Mouse (Mus musculus) lung, postnatal 0 days (tissue): Measurements from ENCODE around the gene Asb18. TPM values are rescaled to one million over a fixed set of nuclear protein-coding genes. Genes with fewer than 3 reads are reported as not detected.

Experiments
- ATAC-seq: fragments of 200-750 bp; cut with Nextera tagmentation; 2 replicates; pipeline ENCODE4 v1.8.0; 2017; ENCODE audit warnings: moderate library complexity
- DNase-seq: peaks from one replicate; pipeline ENCODE4 v3.0.0-alpha.2; 2016; ENCODE audit warnings: low spot score
- H3K27ac ChIP-seq: fragments of 300-500 bp; sonication (generic); 2 replicates; pipeline ENCODE4 v1.5.1; 2014; ENCODE audit warnings: antibody characterized with exemption, mild to moderate bottlenecking, low read length, mixed read lengths
- H3K27me3 ChIP-seq: fragments of 300-500 bp; sonication (generic); replicated peaks from 2 replicates; pipeline ENCODE4 v1.6.1; 2014; ENCODE audit warnings: low read length, mixed read lengths; ENCODE audit not compliant: insufficient read depth
- H3K36me3 ChIP-seq: fragments of 300-500 bp; sonication (generic); 2 replicates; pipeline ENCODE4 v1.6.1; 2014; ENCODE audit warnings: low read length, mixed read lengths; ENCODE audit not compliant: insufficient read depth
- H3K4me1 ChIP-seq: fragments of 300-500 bp; sonication (generic); 2 replicates; pipeline ENCODE4 v1.6.1; 2014; ENCODE audit warnings: antibody characterized with exemption, low read depth, low read length, mixed read lengths; ENCODE audit not compliant: insufficient read depth
- H3K4me2 ChIP-seq: fragments of 300-500 bp; sonication (generic); replicated peaks from 2 replicates; pipeline ENCODE4 v1.6.1; 2014; ENCODE audit warnings: low read depth, mild to moderate bottlenecking, low read length, moderate library complexity, mixed read lengths
- H3K4me3 ChIP-seq: fragments of 300-500 bp; sonication (generic); 2 replicates; pipeline ENCODE4 v1.5.1; 2014; ENCODE audit warnings: low read depth, low read length
- H3K9ac ChIP-seq: fragments of 300-500 bp; sonication (generic); replicated peaks from 2 replicates; pipeline ENCODE4 v1.6.1; 2014; ENCODE audit warnings: low read depth, mild to moderate bottlenecking
- H3K9me3 ChIP-seq: fragments of 300-500 bp; sonication (generic); 2 replicates; pipeline ENCODE4 v1.6.1; 2016; ENCODE audit warnings: low read length, mixed read lengths
- CTCF ChIP-seq: IDR thresholded peaks from 2 replicates; pipeline ENCODE4 v1.5.1; 2016; ENCODE audit warnings: antibody characterized with exemption, mild to moderate bottlenecking
- EP300 ChIP-seq: IDR thresholded peaks from 2 replicates; pipeline ENCODE4 v1.6.1; 2016; ENCODE audit warnings: antibody characterized with exemption, mild to moderate bottlenecking, control low read depth
- WGBS: fragments of 180-500 bp; shearing (Covaris S2); extraction: QIAGEN DNeasy Blood & Tissue Kit; methylation state at CpG from one replicate; pipeline ENCODE4 v1.1.7; 2014; 5-methylcytosine and 5-hydroxymethylcytosine counted together
- polyA plus RNA-seq: library from polyadenylated mRNA; unstranded; fragments of >200 nt; fragmentation: Nextera tagmentation; extraction: Ambion mirVana; gene quantifications from 2 replicates; pipeline ENCODE4 v1.2.1, GENCODE M21; 2015

The Asb18 gene
- polyA plus RNA-seq, 1 experiment from 2014 or later: not detected

- 2% methylated on average over 16 of the region's 16 CpGs for WGBS
- Histone ChIP-seq H3K27me3 (peaks cover 42% of the 10 kb centered on the region), H3K36me3 (no peaks in the 10 kb centered on the region), H3K9me3 (no peaks in the 10 kb centered on the region), H3K9ac (no peak overlapping the region), H3K4me3 (no peak overlapping the region), H3K4me1 (no peaks in the 10 kb centered on the region; the same call in 1 of the 2 replicates), H3K27ac (no peak overlapping the region), H3K4me2 (no peak overlapping the region)
- TF ChIP-seq CTCF (peak; percentile 90), EP300 (no peak)
- DNase-seq: peak; percentile 80
- ATAC-seq: peak; percentile 62
These were observed 71.3 kb downstream of the Asb18 start for GRCm38 (mm10) chr1:89943202-89943601.

- WGBS: 9% methylated on average over 15 of the region's 15 CpGs
These were observed 72.0 kb downstream of the Asb18 start for GRCm38 (mm10) chr1:89942395-89942976.

GRCm38 (mm10) chr1:89941701-89942381 lies 72.6 kb downstream of the Asb18 start:
- Histone ChIP-seq H3K9ac (no peak overlapping the region), H3K4me2 (0 out of 2 replicates have a peak overlapping the region, but pooled peaks have one; percentile 25), H3K27me3 (peaks cover 54% of the 10 kb centered on the region), H3K27ac (no peak overlapping the region), H3K4me1 (no peaks in the 10 kb centered on the region; the same call in 1 of the 2 replicates), H3K9me3 (no peaks in the 10 kb centered on the region), H3K36me3 (no peaks in the 10 kb centered on the region), H3K4me3 (no peak overlapping the region; the same call in 1 of the 2 replicates)
- WGBS: 2% methylated on average over 39 of the region's 40 CpGs
- ATAC-seq (no peak), DNase-seq (no peak)
- TF ChIP-seq EP300 (no peak), CTCF (no peak)

More at GRCm38 (mm10) chr1:89942395-89942976, 72.0 kb downstream of the Asb18 start:
- H3K4me1 ChIP-seq: no peaks in the 10 kb centered on the region; the same call in 1 of the 2 replicates
- H3K36me3 ChIP-seq: no peaks in the 10 kb centered on the region
- H3K27ac ChIP-seq: no peak overlapping the region
- H3K27me3 ChIP-seq: peaks cover 48% of the 10 kb centered on the region
- ATAC-seq (no peak), DNase-seq (no peak)
- TF ChIP-seq EP300 (no peak), CTCF (no peak)
- no peak overlapping the region for H3K9ac ChIP-seq
- H3K9me3 ChIP-seq: no peaks in the 10 kb centered on the region
- no peak overlapping the region for H3K4me3 ChIP-seq
- 0 out of 2 replicates have a peak overlapping the region, but pooled peaks have one; percentile 25 for H3K4me2 ChIP-seq

GRCm38 (mm10) chr1:89940961-89941524 lies 73.4 kb downstream of the Asb18 start:
- H3K4me1 ChIP-seq: no peaks in the 10 kb centered on the region; the same call in 1 of the 2 replicates
- no peak for ATAC-seq
- peaks cover 62% of the 10 kb centered on the region for H3K27me3 ChIP-seq

GRCm38 (mm10) chr1:89939981-89940726 lies 74.3 kb downstream of the Asb18 start:
- Histone ChIP-seq H3K27ac (no peak overlapping the region), H3K9ac (no peak overlapping the region), H3K4me3 (no peak overlapping the region), H3K4me2 (no peak overlapping the region), H3K9me3 (no peaks in the 10 kb centered on the region), H3K36me3 (no peaks in the 10 kb centered on the region), H3K27me3 (peaks cover 71% of the 10 kb centered on the region), H3K4me1 (no peaks in the 10 kb centered on the region; the same call in 1 of the 2 replicates)
- ATAC-seq: peak; percentile 59
- 4% methylated on average over 33 of the region's 34 CpGs for WGBS
- TF ChIP-seq EP300 (no peak), CTCF (peak; percentile 88)
- DNase-seq: peak; percentile 84

More at GRCm38 (mm10) chr1:89940961-89941524, 73.4 kb downstream of the Asb18 start:
- Histone ChIP-seq H3K27ac (no peak overlapping the region), H3K4me3 (no peak overlapping the region), H3K9ac (no peak overlapping the region), H3K9me3 (no peaks in the 10 kb centered on the region), H3K4me2 (no peak overlapping the region), H3K36me3 (no peaks in the 10 kb centered on the region)
- no peak for DNase-seq
- 18% methylated on average over 15 of the region's 15 CpGs for WGBS
- TF ChIP-seq CTCF: no peak
- TF ChIP-seq EP300: no peak

GRCm38 (mm10) chr1:89939596-89939960 lies 74.9 kb downstream of the Asb18 start:
- TF ChIP-seq CTCF (no peak), EP300 (no peak)
- DNase-seq (no peak), ATAC-seq (no peak)
- 27% methylated on average over 16 of the region's 16 CpGs for WGBS
- H3K27ac ChIP-seq: no peak overlapping the region
- no peaks in the 10 kb centered on the region for H3K36me3 ChIP-seq
- no peak overlapping the region for H3K9ac ChIP-seq
- no peak overlapping the region for H3K4me2 ChIP-seq
- peaks cover 74% of the 10 kb centered on the region for H3K27me3 ChIP-seq
- H3K9me3 ChIP-seq: no peaks in the 10 kb centered on the region
- H3K4me3 ChIP-seq: no peak overlapping the region
- H3K4me1 ChIP-seq: no peaks in the 10 kb centered on the region; the same call in 1 of the 2 replicates
